Mouse (Mus musculus): ENCODE results near the gene Fev. TPM values are rescaled to one million over a fixed set of nuclear protein-coding genes. Genes with fewer than 3 reads are reported as not detected.

Gene Fev
- polyA plus RNA-seq (2014; fragmentation: Nextera tagmentation; extraction: Ambion mirVana), result 0.20 TPM in 1 of 2 replicates, not detected in the other

GRCm38 (mm10) chr1:74885369-74886042 lies at the start of gene Fev:
Fev (minus strand) TSS chr1:74885419.
- H3K4me3 ChIP-seq (ENCODE audit: low read depth, low read length), result peak within 1 kb of the TSS; percentile 13
- DNase-seq (ENCODE audit: low spot score) (no peak), ATAC-seq (ENCODE audit: insufficient read depth, low FRiP score, low TSS enrichment) (no peak)
- H3K9me3 ChIP-seq (ENCODE audit: control insufficient read depth, low read length), result no peaks in the 10 kb centered on the region
- peaks cover 93% of the 10 kb centered on the region for H3K27me3 ChIP-seq (ENCODE audit: control insufficient read depth, insufficient read depth, low read length)
- no peaks in the 10 kb centered on the region for H3K36me3 ChIP-seq (ENCODE audit: control insufficient read depth, insufficient read depth, low read length)
- H3K4me2 ChIP-seq (ENCODE audit: low read depth), result peak within 1 kb of the TSS; percentile 25
- WGBS, result under 1% methylated on average over 32 of the region's 43 CpGs
- H3K27ac ChIP-seq (ENCODE audit: low read depth, low read length), result no peak within 1 kb of the TSS
- no peak within 1 kb of the TSS for H3K9ac ChIP-seq (ENCODE audit: low read length)
- peaks cover 8% of the 10 kb centered on the region for H3K4me1 ChIP-seq (ENCODE audit: control insufficient read depth, insufficient read depth, low read length)

- H3K27me3 ChIP-seq (ENCODE audit: control insufficient read depth, insufficient read depth, low read length), result no peaks in the 10 kb centered on the region; the same call in 1 of the 2 replicates
- no peak for ATAC-seq (ENCODE audit: insufficient read depth, low FRiP score, low TSS enrichment)
Measured at GRCm38 (mm10) chr1:74927621-74928296, 42.5 kb upstream of the Fev start.

GRCm38 (mm10) chr1:74926721-74927120 lies 41.5 kb upstream of the Fev start:
- H3K9me3 ChIP-seq (ENCODE audit: control insufficient read depth, low read length), result no peaks in the 10 kb centered on the region
- 35% methylated on average over 6 of the region's 6 CpGs for WGBS
- DNase-seq (ENCODE audit: low spot score), result peak; percentile 58

More at GRCm38 (mm10) chr1:74927621-74928296, 42.5 kb upstream of the Fev start:
- Histone ChIP-seq H3K4me1 (ENCODE audit: control insufficient read depth, insufficient read depth, low read length) (no peaks in the 10 kb centered on the region), H3K36me3 (ENCODE audit: control insufficient read depth, insufficient read depth, low read length) (no peaks in the 10 kb centered on the region), H3K9me3 (ENCODE audit: control insufficient read depth, low read length) (no peaks in the 10 kb centered on the region), H3K4me2 (ENCODE audit: low read depth) (no peak overlapping the region), H3K27ac (ENCODE audit: low read depth, low read length) (no peak overlapping the region), H3K9ac (ENCODE audit: low read length) (no peak overlapping the region), H3K4me3 (ENCODE audit: low read depth, low read length) (no peak overlapping the region)
- no peak for DNase-seq (ENCODE audit: low spot score)
- WGBS, result 76% methylated on average over 9 of the region's 9 CpGs

GRCm38 (mm10) chr1:74924464-74924863 lies 39.2 kb upstream of the Fev start:
- no peaks in the 10 kb centered on the region for H3K4me1 ChIP-seq (ENCODE audit: control insufficient read depth, insufficient read depth, low read length)
- H3K9me3 ChIP-seq (ENCODE audit: control insufficient read depth, low read length), result no peaks in the 10 kb centered on the region
- WGBS, result 62% methylated on average over 4 of the region's 4 CpGs
- no peaks in the 10 kb centered on the region; the same call in 1 of the 2 replicates for H3K27me3 ChIP-seq (ENCODE audit: control insufficient read depth, insufficient read depth, low read length)
- no peak for ATAC-seq (ENCODE audit: insufficient read depth, low FRiP score, low TSS enrichment)
- H3K4me3 ChIP-seq (ENCODE audit: low read depth, low read length), result no peak overlapping the region
- DNase-seq (ENCODE audit: low spot score), result no peak
- H3K9ac ChIP-seq (ENCODE audit: low read length), result no peak overlapping the region
- no peaks in the 10 kb centered on the region for H3K36me3 ChIP-seq (ENCODE audit: control insufficient read depth, insufficient read depth, low read length)
- no peak overlapping the region for H3K4me2 ChIP-seq (ENCODE audit: low read depth)
- H3K27ac ChIP-seq (ENCODE audit: low read depth, low read length), result no peak overlapping the region

More at GRCm38 (mm10) chr1:74926721-74927120, 41.5 kb upstream of the Fev start:
- H3K27me3 ChIP-seq (ENCODE audit: control insufficient read depth, insufficient read depth, low read length), result no peaks in the 10 kb centered on the region; the same call in 1 of the 2 replicates
- no peak overlapping the region for H3K4me3 ChIP-seq (ENCODE audit: low read depth, low read length)
- H3K4me2 ChIP-seq (ENCODE audit: low read depth), result no peak overlapping the region
- ATAC-seq (ENCODE audit: insufficient read depth, low FRiP score, low TSS enrichment), result no peak
- H3K36me3 ChIP-seq (ENCODE audit: control insufficient read depth, insufficient read depth, low read length), result no peaks in the 10 kb centered on the region
- H3K27ac ChIP-seq (ENCODE audit: low read depth, low read length), result no peak overlapping the region
- no peaks in the 10 kb centered on the region for H3K4me1 ChIP-seq (ENCODE audit: control insufficient read depth, insufficient read depth, low read length)
- H3K9ac ChIP-seq (ENCODE audit: low read length), result no peak overlapping the region

GRCm38 (mm10) chr1:74915706-74916105 lies 30.5 kb upstream of the Fev start:
- Histone ChIP-seq H3K9me3 (ENCODE audit: control insufficient read depth, low read length) (no peaks in the 10 kb centered on the region), H3K9ac (ENCODE audit: low read length) (no peak overlapping the region), H3K27ac (ENCODE audit: low read depth, low read length) (no peak overlapping the region), H3K27me3 (ENCODE audit: control insufficient read depth, insufficient read depth, low read length) (no peaks in the 10 kb centered on the region), H3K4me2 (ENCODE audit: low read depth) (no peak overlapping the region), H3K4me1 (ENCODE audit: control insufficient read depth, insufficient read depth, low read length) (no peaks in the 10 kb centered on the region), H3K36me3 (ENCODE audit: control insufficient read depth, insufficient read depth, low read length) (no peaks in the 10 kb centered on the region), H3K4me3 (ENCODE audit: low read depth, low read length) (no peak overlapping the region)
- DNase-seq (ENCODE audit: low spot score) (no peak), ATAC-seq (ENCODE audit: insufficient read depth, low FRiP score, low TSS enrichment) (no peak)
- WGBS, result 27% methylated on average over 13 of the region's 13 CpGs

GRCm38 (mm10) chr1:74902191-74902590 lies 17.0 kb upstream of the Fev start:
- DNase-seq (ENCODE audit: low spot score) (no peak), ATAC-seq (ENCODE audit: insufficient read depth, low FRiP score, low TSS enrichment) (no peak)
- H3K27me3 ChIP-seq (ENCODE audit: control insufficient read depth, insufficient read depth, low read length), result peaks cover 55% of the 10 kb centered on the region
- H3K9ac ChIP-seq (ENCODE audit: low read length), result no peak overlapping the region
- no peak overlapping the region for H3K4me2 ChIP-seq (ENCODE audit: low read depth)
- 0 out of 2 replicates have a peak, but pooled peaks cover 2% of the 10 kb centered on the region for H3K4me1 ChIP-seq (ENCODE audit: control insufficient read depth, insufficient read depth, low read length)
- H3K4me3 ChIP-seq (ENCODE audit: low read depth, low read length), result no peak overlapping the region
- H3K36me3 ChIP-seq (ENCODE audit: control insufficient read depth, insufficient read depth, low read length), result no peaks in the 10 kb centered on the region
- 16% methylated on average over 6 of the region's 6 CpGs for WGBS
- H3K27ac ChIP-seq (ENCODE audit: low read depth, low read length), result no peak overlapping the region
- H3K9me3 ChIP-seq (ENCODE audit: control insufficient read depth, low read length), result no peaks in the 10 kb centered on the region

GRCm38 (mm10) chr1:74901686-74902085 lies 16.5 kb upstream of the Fev start:
- Histone ChIP-seq H3K36me3 (ENCODE audit: control insufficient read depth, insufficient read depth, low read length) (no peaks in the 10 kb centered on the region), H3K9ac (ENCODE audit: low read length) (no peak overlapping the region), H3K27me3 (ENCODE audit: control insufficient read depth, insufficient read depth, low read length) (peaks cover 60% of the 10 kb centered on the region), H3K4me2 (ENCODE audit: low read depth) (no peak overlapping the region), H3K27ac (ENCODE audit: low read depth, low read length) (no peak overlapping the region), H3K4me3 (ENCODE audit: low read depth, low read length) (no peak overlapping the region), H3K9me3 (ENCODE audit: control insufficient read depth, low read length) (no peaks in the 10 kb centered on the region), H3K4me1 (ENCODE audit: control insufficient read depth, insufficient read depth, low read length) (0 out of 2 replicates have a peak, but pooled peaks cover 2% of the 10 kb centered on the region)
- 5% methylated on average over 3 of the region's 3 CpGs for WGBS
- DNase-seq (ENCODE audit: low spot score) (peak; percentile 67), ATAC-seq (ENCODE audit: insufficient read depth, low FRiP score, low TSS enrichment) (no peak)

GRCm38 (mm10) chr1:74900341-74901285 lies 15.4 kb upstream of the Fev start:
- under 1% methylated on average over 54 of the region's 66 CpGs for WGBS

More at GRCm38 (mm10) chr1:74900341-74901285, 15.4 kb upstream of the Fev start:
- peaks cover 70% of the 10 kb centered on the region for H3K27me3 ChIP-seq (ENCODE audit: control insufficient read depth, insufficient read depth, low read length)
- H3K27ac ChIP-seq (ENCODE audit: low read depth, low read length), result no peak overlapping the region
- peak overlapping the region; percentile 2 for H3K4me3 ChIP-seq (ENCODE audit: low read depth, low read length)
- H3K4me2 ChIP-seq (ENCODE audit: low read depth), result peak overlapping the region; percentile 45
- H3K4me1 ChIP-seq (ENCODE audit: control insufficient read depth, insufficient read depth, low read length), result 0 out of 2 replicates have a peak, but pooled peaks cover 2% of the 10 kb centered on the region
- DNase-seq (ENCODE audit: low spot score) (no peak), ATAC-seq (ENCODE audit: insufficient read depth, low FRiP score, low TSS enrichment) (peak; percentile 54; the same call in 1 of the 2 replicates)
- no peaks in the 10 kb centered on the region for H3K9me3 ChIP-seq (ENCODE audit: control insufficient read depth, low read length)
- no peak overlapping the region for H3K9ac ChIP-seq (ENCODE audit: low read length)
- no peaks in the 10 kb centered on the region for H3K36me3 ChIP-seq (ENCODE audit: control insufficient read depth, insufficient read depth, low read length)
